Mouse (Mus musculus): ENCODE measurements around the gene Mnt.

DNA sequence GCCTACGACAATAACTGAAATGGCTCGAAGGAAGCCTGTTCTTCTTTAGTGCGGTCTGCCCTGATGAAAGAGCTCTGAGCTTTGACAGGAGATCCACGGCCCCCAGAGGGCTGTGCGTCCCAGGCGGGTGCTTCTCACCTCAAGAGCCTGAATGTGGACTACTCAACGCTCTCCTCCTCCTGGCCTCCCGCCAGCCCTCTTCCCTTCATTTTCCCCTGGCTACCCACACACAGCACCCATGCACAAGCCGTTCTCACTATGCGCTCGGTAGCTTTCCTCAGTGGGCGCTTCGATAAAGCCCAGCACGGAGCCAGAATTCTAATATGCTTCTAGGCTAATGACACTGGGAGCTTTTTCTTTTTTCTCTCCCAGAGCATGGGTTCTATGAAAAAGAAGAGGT lies 51.3 kb downstream of the Mnt start:
- no peak for TF ChIP-seq POLR2A (IDR thresholded peaks at IDR 0.05; ENCODE audit: extremely low read depth, insufficient read depth, low read length)
- TF ChIP-seq CTCF (IDR thresholded peaks at IDR 0.05; ENCODE audit: extremely low read depth, insufficient read depth, low read length) = no peak

Data from cortical plate, adult 2 months (tissue).